Mouse (Mus musculus) stomach, postnatal 0 days (tissue): Measurements from ENCODE around the gene Epha6. TPM values are rescaled to one million over a fixed set of nuclear protein-coding genes. Genes with fewer than 3 reads are reported as not detected.

ENCODE experiments used
- ATAC-seq: fragments of 200-750 bp; cut with Nextera tagmentation; 2 replicates; pipeline ENCODE4 v1.8.0; 2017; ENCODE audit not compliant: low FRiP score, low TSS enrichment
- DNase-seq: peaks from one replicate; pipeline ENCODE4 v3.0.0-alpha.2; 2016; ENCODE audit warnings: low spot score
- H3K27ac ChIP-seq: fragments of 300-500 bp; sonication (generic); replicated peaks from 2 replicates; pipeline ENCODE4 v1.5.1; 2014; ENCODE audit warnings: mild to moderate bottlenecking, control low read depth
- H3K27me3 ChIP-seq: fragments of 300-500 bp; sonication (generic); 2 replicates; pipeline ENCODE4 v1.6.1; 2014; ENCODE audit warnings: low read length; ENCODE audit not compliant: control insufficient read depth, insufficient read depth
- H3K36me3 ChIP-seq: fragments of 300-500 bp; sonication (generic); 2 replicates; pipeline ENCODE4 v1.6.1; 2014; ENCODE audit warnings: low read length, mixed read lengths; ENCODE audit not compliant: control insufficient read depth, insufficient read depth
- H3K4me1 ChIP-seq: fragments of 300-500 bp; sonication (generic); replicated peaks from 2 replicates; pipeline ENCODE4 v1.6.1; 2014; ENCODE audit warnings: antibody characterized with exemption; ENCODE audit not compliant: control insufficient read depth, insufficient read depth
- H3K4me2 ChIP-seq: fragments of 300-500 bp; sonication (generic); replicated peaks from 2 replicates; pipeline ENCODE4 v1.6.1; 2014; ENCODE audit warnings: low read depth, mild to moderate bottlenecking, control low read depth, moderate library complexity
- H3K4me3 ChIP-seq: fragments of 300-500 bp; sonication (generic); 2 replicates; pipeline ENCODE4 v1.5.1; 2014; ENCODE audit warnings: low read depth, low read length, control low read depth
- H3K9ac ChIP-seq: fragments of 300-500 bp; sonication (generic); 2 replicates; pipeline ENCODE4 v1.6.1; 2014; ENCODE audit warnings: mild to moderate bottlenecking, low read length, control low read depth, mixed read lengths
- H3K9me3 ChIP-seq: fragments of 300-500 bp; sonication (generic); 2 replicates; pipeline ENCODE4 v1.6.1; 2016; ENCODE audit warnings: low read length; ENCODE audit not compliant: control insufficient read depth
- CTCF ChIP-seq: IDR thresholded peaks from 2 replicates; pipeline ENCODE4 v1.5.1; 2016; ENCODE audit warnings: antibody characterized with exemption, low read depth, mild to moderate bottlenecking, moderate library complexity
- EP300 ChIP-seq: optimal IDR thresholded peaks from 2 replicates; pipeline ENCODE3; 2016; ENCODE audit warnings: antibody characterized with exemption
- WGBS: fragments of 180-500 bp; shearing (Covaris S2); extraction: QIAGEN DNeasy Blood & Tissue Kit; methylation state at CpG from one replicate; pipeline ENCODE4 v1.1.7; 2014; 5-methylcytosine and 5-hydroxymethylcytosine counted together
- polyA plus RNA-seq: library from polyadenylated mRNA; unstranded; fragments of >200 nt; fragmentation: Nextera tagmentation; extraction: Ambion mirVana; gene quantifications from 2 replicates; pipeline ENCODE4 v1.2.1, GENCODE M21; 2015

The Epha6 gene
- polyA plus RNA-seq, 1 experiment from 2014 or later: 0.08 TPM

GRCm38 (mm10) chr16:60209151-60209550 lies 396.2 kb downstream of the Epha6 start:
- no peaks in the 10 kb centered on the region for H3K36me3 ChIP-seq
- no peaks in the 10 kb centered on the region for H3K9me3 ChIP-seq
- no peak overlapping the region for H3K4me2 ChIP-seq
- H3K4me3 ChIP-seq: no peak overlapping the region
- TF ChIP-seq EP300: no peak
- no peak for TF ChIP-seq CTCF
- no peak for DNase-seq
- no peak for ATAC-seq
- no peak overlapping the region for H3K27ac ChIP-seq
- no peaks in the 10 kb centered on the region for H3K27me3 ChIP-seq
- H3K9ac ChIP-seq: no peak overlapping the region
- H3K4me1 ChIP-seq: no peaks in the 10 kb centered on the region

GRCm38 (mm10) chr16:60175580-60175979 lies 429.8 kb downstream of the Epha6 start:
- no peaks in the 10 kb centered on the region for H3K27me3 ChIP-seq
- H3K4me3 ChIP-seq: no peak overlapping the region
- ATAC-seq (no peak), DNase-seq (no peak)
- no peaks in the 10 kb centered on the region for H3K9me3 ChIP-seq
- TF ChIP-seq CTCF (no peak), EP300 (no peak)
- H3K27ac ChIP-seq: no peak overlapping the region
- no peak overlapping the region for H3K4me2 ChIP-seq
- H3K9ac ChIP-seq: no peak overlapping the region
- no peaks in the 10 kb centered on the region for H3K4me1 ChIP-seq
- no peaks in the 10 kb centered on the region for H3K36me3 ChIP-seq
- 25% methylated on average over 3 of the region's 3 CpGs for WGBS

- no peak overlapping the region for H3K27ac ChIP-seq
- no peak overlapping the region for H3K9ac ChIP-seq
- 66% methylated on average over 2 of the region's 2 CpGs for WGBS
- H3K27me3 ChIP-seq: no peaks in the 10 kb centered on the region
- H3K4me3 ChIP-seq: no peak overlapping the region
- H3K4me1 ChIP-seq: no peaks in the 10 kb centered on the region
- no peak overlapping the region for H3K4me2 ChIP-seq
- TF ChIP-seq CTCF: no peak
- TF ChIP-seq EP300: no peak
- H3K9me3 ChIP-seq: no peaks in the 10 kb centered on the region
- ATAC-seq (no peak), DNase-seq (no peak)
- no peaks in the 10 kb centered on the region for H3K36me3 ChIP-seq
These were observed 452.9 kb downstream of the Epha6 start for GRCm38 (mm10) chr16:60152439-60152838.

- H3K4me3 ChIP-seq: no peak overlapping the region
- H3K4me2 ChIP-seq: no peak overlapping the region
- ATAC-seq: no peak
- TF ChIP-seq EP300 (no peak), CTCF (no peak)
- H3K36me3 ChIP-seq: no peaks in the 10 kb centered on the region
- 50% methylated on average over 3 of the region's 3 CpGs for WGBS
- H3K9me3 ChIP-seq: no peaks in the 10 kb centered on the region
- no peak overlapping the region for H3K9ac ChIP-seq
- no peaks in the 10 kb centered on the region for H3K27me3 ChIP-seq
- H3K27ac ChIP-seq: no peak overlapping the region
- H3K4me1 ChIP-seq: no peaks in the 10 kb centered on the region
- no peak for DNase-seq
These were observed 461.0 kb downstream of the Epha6 start for GRCm38 (mm10) chr16:60144370-60144769.

- Histone ChIP-seq H3K27ac (no peak overlapping the region), H3K36me3 (no peaks in the 10 kb centered on the region), H3K9me3 (no peaks in the 10 kb centered on the region), H3K4me2 (no peak overlapping the region), H3K9ac (no peak overlapping the region), H3K4me3 (no peak overlapping the region), H3K27me3 (no peaks in the 10 kb centered on the region), H3K4me1 (no peaks in the 10 kb centered on the region)
- no peak for TF ChIP-seq EP300
- no peak for TF ChIP-seq CTCF
- ATAC-seq (no peak), DNase-seq (no peak)
- WGBS: 53% methylated on average over 3 of the region's 3 CpGs
These were observed 483.9 kb downstream of the Epha6 start for GRCm38 (mm10) chr16:60121435-60121834.

- H3K4me3 ChIP-seq: no peak overlapping the region
- no peaks in the 10 kb centered on the region for H3K4me1 ChIP-seq
- 77% methylated on average over 3 of the region's 3 CpGs for WGBS
- no peak overlapping the region for H3K9ac ChIP-seq
- H3K4me2 ChIP-seq: no peak overlapping the region
- no peaks in the 10 kb centered on the region for H3K9me3 ChIP-seq
- no peaks in the 10 kb centered on the region for H3K36me3 ChIP-seq
- no peaks in the 10 kb centered on the region for H3K27me3 ChIP-seq
- DNase-seq (no peak), ATAC-seq (no peak)
- H3K27ac ChIP-seq: no peak overlapping the region
- no peak for TF ChIP-seq EP300
- no peak for TF ChIP-seq CTCF
These were observed 503.1 kb downstream of the Epha6 start for GRCm38 (mm10) chr16:60102210-60102609.
